Mouse (Mus musculus) heart, embryonic 13.5 days (tissue): ENCODE results near the gene Car9. TPM values are rescaled to one million over a fixed set of nuclear protein-coding genes. Genes with fewer than 3 reads are reported as not detected.

Experiments used
- ATAC-seq: fragments of 200-750 bp; cut with Nextera tagmentation; 2 replicates; pipeline ENCODE4 v1.8.0; 2017; ENCODE audit warnings: moderate TSS enrichment; ENCODE audit not compliant: insufficient number of reproducible peaks, low FRiP score, low TSS enrichment; ENCODE audit errors: extremely low read depth
- H3K27ac ChIP-seq: fragments of 300-500 bp; sonication (generic); replicated peaks from 2 replicates; pipeline ENCODE4 v1.5.1; 2015; ENCODE audit warnings: moderate library complexity, mild to moderate bottlenecking, inconsistent platforms
- H3K27me3 ChIP-seq: fragments of 300-500 bp; sonication (generic); replicated peaks from 2 replicates; pipeline ENCODE4 v1.6.1; 2015; ENCODE audit warnings: mild to moderate bottlenecking, inconsistent platforms
- H3K36me3 ChIP-seq: fragments of 300-500 bp; sonication (generic); 2 replicates; pipeline ENCODE4 v1.6.1; 2015; ENCODE audit warnings: mild to moderate bottlenecking, inconsistent platforms
- H3K4me1 ChIP-seq: fragments of 300-500 bp; sonication (generic); 2 replicates; pipeline ENCODE4 v1.6.1; 2015; ENCODE audit warnings: inconsistent platforms
- H3K4me2 ChIP-seq: fragments of 300-500 bp; sonication (generic); 2 replicates; pipeline ENCODE4 v1.6.1; 2015; ENCODE audit warnings: inconsistent platforms, mild to moderate bottlenecking, moderate library complexity
- H3K4me3 ChIP-seq: fragments of 300-500 bp; sonication (generic); 2 replicates; pipeline ENCODE4 v1.5.1; 2015; ENCODE audit warnings: moderate library complexity, mild to moderate bottlenecking, inconsistent platforms
- H3K9ac ChIP-seq: fragments of 300-500 bp; sonication (generic); 2 replicates; pipeline ENCODE4 v1.6.1; 2015; ENCODE audit warnings: inconsistent platforms, mild to moderate bottlenecking, moderate library complexity
- H3K9me3 ChIP-seq: fragments of 300-500 bp; sonication (generic); 2 replicates; pipeline ENCODE4 v1.6.1; 2016; ENCODE audit warnings: inconsistent platforms
- WGBS: fragments of 180-500 bp; shearing (Covaris S2); methylation state at CpG from one replicate; pipeline ENCODE4 v1.1.7; 2015; ENCODE audit warnings: mixed read lengths; 5-methylcytosine and 5-hydroxymethylcytosine counted together
- polyA plus RNA-seq: library from polyadenylated mRNA; unstranded; fragments of >200 nt; fragmentation: Nextera tagmentation; extraction: Ambion mirVana; gene quantifications from 2 replicates; pipeline ENCODE4 v1.2.1, GENCODE M21; 2015

Car9 gene
- polyA plus RNA-seq, 1 experiment from 2014 or later, result 1.8 TPM

DNA sequence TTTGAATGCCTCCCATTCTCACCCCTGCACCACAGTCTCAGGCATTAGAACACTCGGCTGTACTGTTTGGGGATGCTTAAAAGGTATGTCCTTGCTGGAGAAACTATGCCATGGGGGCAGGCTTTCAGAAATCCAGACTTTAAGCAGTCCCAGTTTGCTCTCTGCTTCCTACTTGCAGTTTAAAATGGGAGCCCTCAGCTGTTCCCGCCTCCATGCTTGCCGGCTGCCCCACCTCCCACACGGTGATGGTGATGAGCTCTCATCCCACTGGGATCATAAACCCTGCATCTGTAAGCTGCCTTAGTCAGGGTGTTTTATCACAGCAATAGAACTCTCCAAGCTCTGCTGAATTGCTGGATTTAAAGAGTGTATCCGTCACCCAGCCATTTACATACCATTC lies 45.7 kb downstream of the Car9 start:
- H3K4me2 ChIP-seq, result no peak overlapping the region
- H3K27ac ChIP-seq, result no peak overlapping the region
- H3K27me3 ChIP-seq, result no peaks in the 10 kb centered on the region
- no peak for ATAC-seq
- no peak overlapping the region for H3K9ac ChIP-seq
- 94% methylated on average over 5 of the region's 5 CpGs for WGBS
- peaks cover 9% of the 10 kb centered on the region for H3K9me3 ChIP-seq
- peaks cover 6% of the 10 kb centered on the region for H3K4me1 ChIP-seq
- H3K36me3 ChIP-seq, result peaks cover 99% of the 10 kb centered on the region
- no peak overlapping the region for H3K4me3 ChIP-seq

- no peak overlapping the region for H3K27ac ChIP-seq
Observed at GRCm38 (mm10) chr4:43553891-43554290, 47.1 kb downstream of the Car9 start.

DNA sequence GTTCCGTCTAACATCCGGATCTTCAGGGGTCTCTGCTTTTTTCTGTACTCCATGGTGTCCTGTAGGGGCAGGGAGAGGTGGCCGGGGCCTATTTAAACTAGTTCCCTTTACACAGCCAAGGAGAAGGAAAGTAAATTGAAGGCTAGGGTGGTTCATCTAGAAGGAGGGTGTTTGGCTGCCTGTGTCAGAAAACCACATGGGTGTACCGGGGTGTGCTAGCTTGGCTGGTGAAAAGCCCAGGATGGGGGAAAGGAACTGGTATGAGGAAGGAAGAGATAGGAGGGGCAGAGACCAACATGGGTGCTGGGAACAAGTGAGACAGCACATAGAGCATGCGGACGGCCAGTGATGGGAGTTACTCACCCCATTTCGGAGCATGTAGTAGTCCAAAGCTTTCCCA lies 49.2 kb downstream of the Car9 start:
- H3K27me3 ChIP-seq, result no peaks in the 10 kb centered on the region
- no peak overlapping the region for H3K9ac ChIP-seq
- no peak overlapping the region for H3K4me3 ChIP-seq
- peaks cover 9% of the 10 kb centered on the region for H3K9me3 ChIP-seq
- H3K4me1 ChIP-seq, result peaks cover 41% of the 10 kb centered on the region
- peaks cover 73% of the 10 kb centered on the region for H3K36me3 ChIP-seq
- ATAC-seq, result no peak
- 93% methylated on average over 7 of the region's 7 CpGs for WGBS
- no peak overlapping the region for H3K4me2 ChIP-seq
- no peak overlapping the region for H3K27ac ChIP-seq

More at GRCm38 (mm10) chr4:43553891-43554290, 47.1 kb downstream of the Car9 start:
- Histone ChIP-seq H3K36me3 (peaks cover 87% of the 10 kb centered on the region), H3K9me3 (peaks cover 9% of the 10 kb centered on the region), H3K4me1 (peaks cover 21% of the 10 kb centered on the region), H3K27me3 (no peaks in the 10 kb centered on the region), H3K9ac (no peak overlapping the region), H3K4me2 (no peak overlapping the region), H3K4me3 (no peak overlapping the region)
- no peak for ATAC-seq

- Histone ChIP-seq H3K9me3 (no peaks in the 10 kb centered on the region), H3K4me2 (peak overlapping the region; percentile 86), H3K36me3 (peaks cover 51% of the 10 kb centered on the region), H3K27ac (peak overlapping the region; percentile 100), H3K4me1 (peaks cover 46% of the 10 kb centered on the region), H3K9ac (peak overlapping the region; percentile 98), H3K4me3 (peak overlapping the region; percentile 85), H3K27me3 (no peaks in the 10 kb centered on the region)
- WGBS, result 4% methylated on average over 5 of the region's 5 CpGs
- ATAC-seq, result no peak
Observed at GRCm38 (mm10) chr4:43558028-43558630, 51.4 kb downstream of the Car9 start.

DNA sequence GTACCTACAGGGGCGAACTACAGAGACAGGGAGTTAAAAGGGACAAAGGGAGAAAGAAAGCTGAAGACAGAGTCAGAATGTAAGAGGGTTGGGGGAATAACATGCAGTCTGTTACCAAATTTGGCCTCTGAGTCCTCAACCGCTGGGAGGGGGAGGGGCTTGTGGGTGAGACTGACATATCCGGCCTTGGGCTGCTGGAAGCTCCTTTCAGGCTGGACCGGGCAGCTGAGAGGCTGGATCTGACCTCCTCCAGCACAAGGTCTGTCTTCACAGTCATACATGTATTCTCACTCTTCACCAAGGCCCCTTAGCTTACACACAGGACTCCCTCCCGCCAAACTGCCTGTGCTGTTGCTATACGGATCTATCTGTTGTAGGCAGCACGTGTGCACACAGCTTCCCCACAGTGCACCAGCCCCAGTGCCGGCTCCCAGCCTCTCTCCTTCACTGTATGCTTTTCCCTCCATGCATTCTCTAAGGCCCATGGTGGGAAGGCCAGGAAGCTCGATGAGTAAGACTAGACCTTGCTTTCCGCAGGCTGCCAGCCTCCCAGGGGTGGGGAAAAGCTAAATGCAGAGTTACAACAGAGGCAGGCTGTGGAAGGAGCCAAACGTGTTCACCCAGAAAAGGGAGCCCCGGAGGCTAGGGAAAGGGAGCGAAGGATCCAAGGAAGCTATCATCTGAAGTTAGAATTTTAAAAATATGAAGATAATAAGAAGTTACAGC lies 52.0 kb downstream of the Car9 start:
- Histone ChIP-seq H3K4me1 (peaks cover 53% of the 10 kb centered on the region), H3K36me3 (peaks cover 45% of the 10 kb centered on the region), H3K27ac (peak overlapping the region; percentile 100), H3K4me2 (peak overlapping the region; percentile 86), H3K9ac (peak overlapping the region; percentile 98), H3K9me3 (no peaks in the 10 kb centered on the region), H3K27me3 (no peaks in the 10 kb centered on the region), H3K4me3 (peak overlapping the region; percentile 85)
- ATAC-seq, result 0 out of 2 replicates have a peak, but pooled peaks have one; percentile 23
- WGBS, result 10% methylated on average over 13 of the region's 13 CpGs

DNA sequence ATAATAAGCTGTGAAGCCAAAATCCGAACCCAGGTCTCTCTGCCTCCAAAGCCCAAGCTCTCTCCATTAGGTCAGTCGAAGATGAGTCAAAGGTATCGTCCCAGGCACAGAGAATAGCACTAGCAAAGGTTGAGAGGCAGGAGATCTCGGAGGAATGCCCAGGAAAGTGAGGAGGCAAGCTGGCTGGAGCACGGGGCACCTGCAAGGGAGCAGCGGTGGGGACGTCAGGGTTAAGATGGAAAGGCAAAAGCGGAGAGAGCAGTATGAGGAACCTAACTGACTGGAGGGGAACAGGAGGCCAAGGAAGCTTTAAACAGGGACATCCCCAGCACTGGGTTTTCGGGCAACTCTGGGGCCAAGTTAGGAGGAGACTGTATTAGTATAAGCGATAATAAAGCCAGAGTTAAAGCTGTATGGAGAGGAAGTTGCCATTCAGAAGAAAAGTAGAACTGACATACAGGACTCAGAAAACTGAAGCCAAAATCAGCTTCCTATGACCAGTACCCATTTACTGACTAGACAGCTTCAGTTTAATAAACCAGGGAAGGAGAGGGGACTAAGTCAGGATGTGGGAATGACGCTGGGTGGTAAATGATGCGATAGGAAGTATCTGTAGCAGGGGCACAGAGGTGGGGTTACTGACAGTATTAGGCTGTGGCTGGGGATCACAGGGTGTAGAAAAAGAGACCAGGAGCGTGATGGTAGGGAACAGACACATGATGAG lies 52.9 kb downstream of the Car9 start:
- Histone ChIP-seq H3K27ac (peak overlapping the region; percentile 100), H3K4me3 (peak overlapping the region; percentile 85), H3K36me3 (peaks cover 43% of the 10 kb centered on the region), H3K4me2 (peak overlapping the region; percentile 86), H3K9ac (peak overlapping the region; percentile 98), H3K4me1 (peaks cover 58% of the 10 kb centered on the region), H3K9me3 (no peaks in the 10 kb centered on the region), H3K27me3 (no peaks in the 10 kb centered on the region)
- 47% methylated on average over 13 of the region's 13 CpGs for WGBS
- no peak for ATAC-seq

DNA sequence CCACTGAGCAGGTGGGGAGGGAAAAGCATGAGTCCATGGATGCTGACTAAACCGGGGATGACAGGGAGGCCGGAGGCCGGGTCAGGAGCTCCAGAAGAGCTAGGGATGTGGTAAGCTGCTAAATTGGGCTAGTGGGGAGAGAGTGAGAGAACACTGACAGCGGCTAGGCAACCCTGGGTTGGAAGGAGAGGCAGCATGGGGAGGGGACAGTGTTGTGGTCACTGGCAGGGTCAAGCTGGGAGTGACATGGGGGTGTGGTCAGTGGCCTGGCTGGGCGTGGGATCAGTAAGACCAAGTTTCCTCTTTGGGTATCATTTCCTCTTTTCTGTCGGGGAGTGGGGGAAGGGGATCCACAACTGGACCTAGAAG lies 53.5 kb downstream of the Car9 start:
- Histone ChIP-seq H3K9me3 (no peaks in the 10 kb centered on the region), H3K4me2 (peak overlapping the region; percentile 86), H3K9ac (peak overlapping the region; percentile 98), H3K4me1 (peaks cover 58% of the 10 kb centered on the region), H3K36me3 (peaks cover 43% of the 10 kb centered on the region), H3K27me3 (no peaks in the 10 kb centered on the region), H3K27ac (peak overlapping the region; percentile 100), H3K4me3 (peak overlapping the region; percentile 85)
- no peak for ATAC-seq
- whole genome bisulfite sequencing, result 4% methylated on average over 6 of the region's 6 CpGs

DNA sequence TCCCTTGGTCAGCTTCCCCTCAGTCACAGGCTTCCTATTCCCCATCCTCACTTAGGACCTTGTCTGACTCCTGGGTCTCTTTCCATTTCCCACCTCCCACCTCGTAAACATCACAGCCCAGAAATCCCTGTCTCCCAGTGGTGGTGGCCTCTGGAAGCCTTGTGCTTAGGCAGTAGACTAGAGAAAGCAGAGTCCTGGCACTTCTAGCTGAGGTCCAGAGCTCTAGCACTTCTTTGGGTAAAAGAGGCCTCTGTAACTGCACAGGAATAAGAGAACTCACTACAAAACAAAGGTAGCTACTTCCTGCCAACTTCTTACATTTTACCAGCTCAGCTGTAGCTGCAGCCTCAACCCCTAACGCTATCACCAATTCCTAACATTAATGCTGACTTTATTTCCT lies 54.2 kb downstream of the Car9 start:
- no peak for ATAC-seq
- Histone ChIP-seq H3K36me3 (peaks cover 43% of the 10 kb centered on the region), H3K4me2 (peak overlapping the region; percentile 86), H3K4me1 (peaks cover 58% of the 10 kb centered on the region), H3K9ac (peak overlapping the region; percentile 98), H3K4me3 (peak overlapping the region; percentile 85), H3K27ac (peak overlapping the region; percentile 100), H3K27me3 (no peaks in the 10 kb centered on the region), H3K9me3 (no peaks in the 10 kb centered on the region)
- 6% methylated on average over 2 of the region's 2 CpGs for WGBS

DNA sequence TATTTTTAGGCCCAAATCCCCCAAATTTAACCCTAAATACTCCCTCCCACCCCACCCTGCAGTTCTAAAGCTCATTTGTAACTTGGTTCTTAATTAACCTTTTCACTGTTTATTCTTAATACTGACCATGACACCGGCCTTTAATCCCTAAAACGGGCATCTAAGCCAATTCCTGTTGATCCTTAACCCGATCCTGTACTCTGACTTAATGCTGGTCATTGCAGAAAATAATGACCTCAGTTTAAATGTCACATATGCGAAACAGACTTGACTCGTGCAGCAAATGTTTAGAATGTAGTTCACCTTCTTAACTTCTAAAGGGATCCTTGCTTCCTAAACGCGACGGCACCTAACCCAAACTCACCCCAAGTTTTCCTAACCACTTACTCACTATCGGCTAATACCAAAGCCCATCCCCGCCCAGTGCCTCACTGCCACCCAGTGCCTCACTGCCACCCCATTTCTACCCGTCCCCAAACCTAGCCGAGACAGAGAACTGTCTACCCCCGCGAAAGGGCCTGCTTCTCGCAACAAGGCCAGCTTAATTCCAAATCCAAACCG lies 54.8 kb downstream of the Car9 start:
- Histone ChIP-seq H3K4me2 (peak overlapping the region; percentile 86), H3K9ac (peak overlapping the region; percentile 98), H3K27ac (peak overlapping the region; percentile 100), H3K36me3 (peaks cover 43% of the 10 kb centered on the region), H3K4me3 (peak overlapping the region; percentile 85), H3K27me3 (no peaks in the 10 kb centered on the region), H3K4me1 (peaks cover 58% of the 10 kb centered on the region), H3K9me3 (no peaks in the 10 kb centered on the region)
- ATAC-seq, result no peak
- WGBS, result 3% methylated on average over 16 of the region's 16 CpGs

GRCm38 (mm10) chr4:43561997-43562768 lies 55.4 kb downstream of the Car9 start, which contains the start of the genes Creb3 and Tln1:
Gene Creb3, plus strand, starts transcription at chr4:43562332.
Gene Tln1, minus strand, starts transcription at chr4:43562691.
- Histone ChIP-seq H3K27ac (peak within 1 kb of the TSS; percentile 100), H3K4me1 (peaks cover 55% of the 10 kb centered on the region), H3K4me3 (peak within 1 kb of the TSS; percentile 85), H3K4me2 (peak within 1 kb of the TSS; percentile 86), H3K9me3 (no peaks in the 10 kb centered on the region), H3K9ac (peak within 1 kb of the TSS; percentile 98), H3K36me3 (peaks cover 43% of the 10 kb centered on the region), H3K27me3 (no peaks in the 10 kb centered on the region)
- ATAC-seq, result peak; percentile 81
- WGBS, result under 1% methylated on average over 61 of the region's 62 CpGs
